Mouse (Mus musculus): ENCODE results near the gene Elovl3.
"Not testable (repeated sequence)": the region's sequence is repeated elsewhere in the genome, so short reads cannot be mapped to it uniquely, and the experiment has no call there.

The Elovl3 gene

GRCm38 (mm10) chr19:46135789-46136638 lies 4.3 kb downstream of the Elovl3 start:
- in situ Hi-C loops (cut with MboI, MseI), result loop anchor here (5.0 kb wide), 2 partner anchors 121 to 171 kb away; no protein-coding TSS in a partner anchor

DNA sequence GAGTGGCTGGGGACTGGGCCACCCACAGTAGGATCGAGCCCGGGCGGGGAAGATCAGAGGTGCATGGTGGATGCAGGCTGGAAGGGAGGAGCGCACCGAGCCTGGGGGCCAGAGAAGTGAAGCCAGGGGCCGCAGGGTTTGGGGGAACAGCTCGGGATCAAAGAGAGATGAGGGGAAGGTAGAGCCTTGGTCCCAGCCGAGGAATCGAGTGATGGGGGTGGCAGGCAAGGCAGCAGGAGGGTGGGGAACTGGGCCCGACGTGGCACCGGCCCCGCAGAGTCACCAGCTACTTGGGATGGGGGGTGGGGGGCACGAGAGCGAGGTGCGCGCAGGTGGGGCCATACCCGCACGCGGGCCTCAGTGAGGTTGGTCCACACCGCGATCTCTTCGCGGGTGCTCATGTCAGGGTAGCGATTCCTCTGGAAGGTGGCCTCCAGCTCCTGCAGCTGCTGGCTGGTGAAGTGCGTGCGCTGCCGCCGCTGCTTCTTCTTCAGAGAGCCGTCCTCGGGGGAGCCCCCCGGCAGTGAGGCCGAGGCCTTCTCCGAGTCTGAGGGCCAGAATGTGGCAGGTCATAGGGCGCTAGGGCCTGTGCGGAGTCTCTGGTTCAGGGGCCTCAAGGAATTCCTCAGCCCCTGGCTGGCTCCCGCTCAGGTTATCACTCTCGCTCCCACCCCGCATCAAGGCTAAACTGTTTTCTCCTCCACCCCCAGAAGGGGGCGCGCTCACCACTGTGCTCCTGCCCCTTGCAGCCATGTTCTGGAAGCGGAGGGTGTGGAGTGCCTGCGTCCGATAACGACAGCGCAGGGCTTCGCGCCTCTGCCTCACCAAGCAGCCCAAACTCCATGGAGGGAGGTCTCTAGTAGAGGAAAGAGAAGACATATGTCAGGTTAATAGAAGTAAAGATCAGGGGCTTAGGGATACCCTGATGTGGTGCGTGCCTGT lies 5.2 kb downstream of the Elovl3 start:
- in situ Hi-C loops (cut with MboI, MseI), result loop anchor here (5.0 kb wide), 2 partner anchors 120 to 170 kb away; no protein-coding TSS in a partner anchor

DNA sequence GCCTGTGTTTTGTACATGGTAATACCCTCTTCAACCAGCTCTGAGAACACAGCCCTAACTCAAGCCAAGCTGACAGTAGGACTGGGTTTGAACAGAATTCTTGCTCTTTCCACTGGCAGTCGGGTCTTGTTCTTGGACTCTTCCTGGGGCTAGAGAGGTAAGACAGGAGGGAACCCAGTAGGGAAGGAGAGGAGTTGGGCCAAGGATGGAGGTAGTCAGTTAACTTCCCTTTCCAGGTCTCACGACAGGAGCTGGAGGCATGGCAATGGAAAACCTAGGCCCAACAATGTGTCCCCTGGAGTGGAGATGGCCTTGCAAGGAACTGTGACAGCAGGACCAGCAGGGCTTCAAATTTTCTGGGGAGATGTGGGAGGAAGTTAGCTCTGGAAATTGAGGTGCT lies 8.6 kb downstream of the Elovl3 start:
- in situ Hi-C loops (cut with MboI, MseI), result loop anchor here (10.0 kb wide), 1 partner anchor 394 kb away; no protein-coding TSS in a partner anchor

DNA sequence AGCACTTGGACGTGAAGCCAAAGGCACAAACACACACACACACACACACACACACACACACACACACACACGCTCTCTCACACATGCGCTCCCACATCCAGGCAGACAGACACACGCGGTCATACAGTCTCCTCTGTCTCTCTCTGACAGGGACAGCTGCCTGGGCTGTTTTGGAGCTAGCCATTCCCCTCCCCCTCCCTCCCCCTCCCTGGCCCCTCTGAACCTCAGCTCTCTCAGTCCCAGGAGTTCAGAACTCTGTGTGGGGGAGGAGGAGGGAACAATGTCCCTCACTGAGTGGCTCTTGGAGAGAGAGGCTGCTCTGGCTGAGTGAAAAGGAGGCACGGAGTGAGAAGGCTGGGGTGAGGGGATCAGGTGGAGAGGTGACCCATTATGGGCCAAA lies 9.4 kb downstream of the Elovl3 start:
- in situ Hi-C loops (cut with MboI, MseI), result loop anchor here (10.0 kb wide), 1 partner anchor 394 kb away; no protein-coding TSS in a partner anchor

DNA sequence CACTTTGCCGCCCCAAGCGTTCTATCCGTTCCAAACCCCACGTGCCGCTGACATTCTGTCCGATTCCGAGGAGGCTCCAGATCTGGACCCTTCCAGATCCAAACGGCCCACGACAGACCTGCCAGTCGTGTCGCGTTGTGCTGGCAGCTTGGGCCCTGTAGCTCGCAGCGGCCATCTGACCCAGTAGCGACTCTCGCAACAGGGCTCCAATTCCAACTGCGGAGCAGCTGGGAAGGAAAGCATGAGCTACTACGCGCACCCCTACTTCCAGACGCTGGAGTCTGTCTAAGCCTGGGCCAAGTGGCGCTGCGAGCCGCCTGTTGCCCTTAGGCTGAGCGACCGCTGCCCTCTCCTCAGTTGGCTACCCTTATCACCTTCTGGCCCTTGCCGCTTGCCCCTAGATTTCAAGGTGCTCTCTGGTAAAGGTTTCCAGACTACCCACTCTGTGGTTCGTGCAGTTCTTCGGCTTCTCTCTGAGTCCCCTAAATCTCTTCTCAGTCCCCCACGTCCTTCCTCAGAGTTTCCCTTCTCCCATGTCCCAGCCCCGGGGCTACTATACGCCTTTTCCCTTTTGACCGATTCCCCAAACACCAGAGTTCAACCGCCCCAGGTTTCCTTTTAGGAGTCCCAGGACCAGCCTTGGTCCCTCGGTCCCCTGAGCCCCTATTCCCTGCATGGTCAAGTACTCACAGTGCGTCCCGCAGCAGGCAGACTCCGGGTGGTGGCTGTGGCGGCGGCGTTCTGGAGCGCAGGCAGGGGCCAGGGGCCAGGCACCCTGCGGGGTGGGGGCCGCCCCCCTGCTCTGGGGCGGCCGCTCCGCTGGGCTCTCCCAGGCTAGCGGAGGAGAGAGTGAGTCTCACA lies 16.0 kb downstream of the Elovl3 start, which contains the start of gene Pitx3:
Pitx3 (minus strand) TSS at position 816 of the 861 bp plus-strand sequence.
- in situ Hi-C loops (cut with MboI, MseI), result loop anchor here (10.0 kb wide), 1 partner anchor 387 kb away; no protein-coding TSS in a partner anchor

- in situ Hi-C loops (cut with MboI, MseI), result loop anchor here (10.0 kb wide), 1 partner anchor 386 kb away; no protein-coding TSS in a partner anchor
These were observed 16.7 kb downstream of the Elovl3 start for GRCm38 (mm10) chr19:46148372-46148760.

DNA sequence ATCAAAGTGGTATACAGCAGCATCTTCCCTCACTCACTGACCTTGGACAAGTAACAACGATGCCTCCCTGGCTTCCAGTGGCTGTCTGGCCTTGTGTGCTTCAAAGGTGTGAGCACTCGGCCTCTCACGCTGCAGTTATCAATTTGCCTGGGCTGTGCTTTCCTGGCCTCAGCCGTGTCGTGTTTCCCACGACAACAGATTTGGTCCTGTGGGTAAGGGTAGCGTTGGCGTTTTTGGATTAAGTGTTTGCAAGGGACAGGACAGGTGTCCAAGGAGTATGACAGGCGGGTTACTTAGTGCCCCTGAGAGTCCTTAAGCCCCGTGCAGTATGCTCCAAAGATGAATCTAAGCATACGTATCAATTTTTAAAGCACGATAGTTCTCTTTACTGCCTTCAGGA lies 17.4 kb downstream of the Elovl3 start:
- in situ Hi-C loops (cut with MboI, MseI), result loop anchor here (10.0 kb wide), 1 partner anchor 386 kb away; no protein-coding TSS in a partner anchor

GRCm38 (mm10) chr19:46152127-46152803 lies 20.6 kb downstream of the Elovl3 start, which contains the start of gene Gbf1:
Gene Gbf1 (plus strand): TSS chr19:46152509.
- in situ Hi-C loops (cut with MboI, MseI), result no loop called here

- in situ Hi-C loops (cut with MboI, MseI), result no loop called here
These were observed 34.3 kb downstream of the Elovl3 start for GRCm38 (mm10) chr19:46165950-46166349.

GRCm38 (mm10) chr19:46167169-46167568 lies 35.5 kb downstream of the Elovl3 start:
- in situ Hi-C loops (cut with MboI, MseI), result not testable (repeated sequence)

GRCm38 (mm10) chr19:46169396-46169795 lies 37.7 kb downstream of the Elovl3 start:
- in situ Hi-C loops (cut with MboI, MseI), result no loop called here

- in situ Hi-C loops (cut with MboI, MseI), result no loop called here
These were observed 38.2 kb downstream of the Elovl3 start for GRCm38 (mm10) chr19:46169913-46170312.

GRCm38 (mm10) chr19:46172541-46172940 lies 40.8 kb downstream of the Elovl3 start:
- in situ Hi-C loops (cut with MboI, MseI), result no loop called here

DNA sequence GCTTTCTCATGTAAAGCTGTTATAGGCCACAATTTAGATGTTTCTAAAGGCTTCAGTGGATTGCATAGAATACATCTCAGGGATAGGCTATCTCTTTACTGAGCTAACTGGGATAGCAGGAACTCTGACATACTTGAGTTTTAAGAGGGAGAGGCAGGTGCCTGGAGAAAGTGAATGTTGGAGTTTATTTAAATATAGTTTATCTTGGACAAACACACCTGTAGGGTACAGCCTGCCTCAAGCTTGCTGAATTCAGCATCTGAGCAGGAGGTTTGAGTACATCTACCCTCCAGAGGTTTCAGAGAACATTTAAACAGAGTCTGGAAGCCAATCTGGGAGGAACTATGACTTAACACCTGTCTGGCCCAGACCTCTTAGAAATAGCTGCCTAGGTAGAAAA lies 43.5 kb downstream of the Elovl3 start:
- in situ Hi-C loops (cut with MboI, MseI), result no loop called here

GRCm38 (mm10) chr19:46177046-46177445 lies 45.3 kb downstream of the Elovl3 start:
- in situ Hi-C loops (cut with MboI, MseI), result no loop called here

DNA sequence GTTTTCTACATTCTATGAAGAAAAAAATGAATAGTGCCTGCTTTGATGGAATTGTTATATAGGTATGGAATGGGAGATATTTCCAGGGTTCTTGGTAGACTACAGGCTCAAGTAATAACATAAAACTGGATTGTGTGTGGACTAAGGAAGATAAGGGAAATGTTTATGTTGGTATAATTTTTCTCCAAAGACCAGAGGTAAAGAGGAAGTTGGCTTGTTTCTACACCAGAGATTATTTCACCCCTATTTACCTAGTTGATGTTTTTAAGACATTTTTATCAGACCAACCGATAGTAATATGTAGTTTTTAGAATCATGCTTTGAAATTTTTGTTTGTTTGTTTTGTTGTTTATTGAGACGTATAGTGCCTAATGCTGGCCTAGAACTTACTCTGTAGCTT lies 48.6 kb downstream of the Elovl3 start:
- in situ Hi-C loops (cut with MboI, MseI), result no loop called here

GRCm38 (mm10) chr19:46182241-46182640 lies 50.5 kb downstream of the Elovl3 start:
- in situ Hi-C loops (cut with MboI, MseI), result no loop called here

All from T-helper 1 cell (primary cell).